In the genomic region with DNA sequence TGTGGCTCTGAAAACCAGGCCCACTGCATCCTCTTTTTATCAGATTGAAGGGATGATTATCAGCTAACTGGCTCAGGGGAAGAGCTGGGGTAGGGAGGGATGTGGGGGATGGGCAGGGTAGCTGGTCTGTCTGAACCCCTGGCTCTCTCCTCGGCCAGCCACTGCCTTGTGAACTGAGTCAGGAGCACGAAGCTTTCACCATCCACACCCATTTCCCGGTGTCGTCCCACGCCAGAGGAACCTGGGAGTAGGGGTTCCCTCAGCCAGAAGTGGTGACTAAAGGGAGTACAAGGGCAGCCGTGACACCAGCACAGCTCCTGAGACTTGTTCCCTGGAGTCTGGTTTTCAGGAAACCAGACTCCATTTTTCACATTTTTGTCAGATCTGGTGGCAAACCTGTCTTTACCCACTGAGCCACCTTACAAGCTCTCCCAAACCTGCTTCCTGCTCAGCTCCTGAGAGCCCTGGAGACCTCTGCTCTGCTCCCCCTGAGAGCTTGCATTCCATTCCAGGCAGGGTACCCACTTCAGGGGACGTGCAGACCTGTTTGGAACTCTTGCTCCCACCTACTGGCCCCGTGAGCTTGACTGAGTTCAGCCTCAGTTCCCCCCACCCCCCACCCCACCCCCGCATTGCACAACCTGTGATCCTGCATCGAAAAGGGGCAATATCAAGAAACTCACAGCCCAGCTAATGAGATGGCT, we compare ENCODE assay signal across 13 mouse cellular contexts. TPM values are rescaled to one million over a fixed set of nuclear protein-coding genes. Genes with fewer than 3 reads are reported as not detected.
DNase-seq lines count a peak whose midpoint lies in the region; ATAC-seq and TF ChIP-seq lines count a peak whose summit lies in the region.
"Had no signal": no experiment of that assay in that cellular context is flagged by ENCODE, and none has a peak within 500 bp of the region (broad histone marks: within the 10 kb centered on the region; RNA-seq: fewer than 3 reads in every experiment).

No protein-coding gene starts in this region.

- ATAC-seq in intestine, embryonic 15.5 days = no peak
- no peak for ATAC-seq in intestine, postnatal 0 days
- no peak for ATAC-seq in midbrain, embryonic 12.5 days (ENCODE audit: low FRiP score, low read depth)
- no peak for ATAC-seq in midbrain, embryonic 14.5 days (ENCODE audit: low FRiP score, low TSS enrichment)
- ATAC-seq in stomach, postnatal 0 days (ENCODE audit: low FRiP score, low TSS enrichment) = no peak
- ATAC-seq in liver, embryonic 11.5 days (replicated peaks; ENCODE audit: low FRiP score) = no peak
- ATAC-seq: midbrain, embryonic 15.5 days had no signal

- H3K4me3 ChIP-seq in intestine, embryonic 15.5 days (replicated peaks) = no peak overlapping the region
- H3K4me3 ChIP-seq in intestine, postnatal 0 days (ENCODE audit: low read depth, low read length) = no peak overlapping the region
- no peak overlapping the region for H3K4me3 ChIP-seq in midbrain, embryonic 12.5 days
- H3K4me3 ChIP-seq in midbrain, embryonic 14.5 days (replicated peaks; ENCODE audit: low read depth, low read length) = no peak overlapping the region
- no peak overlapping the region for H3K4me3 ChIP-seq in stomach, postnatal 0 days (ENCODE audit: low read depth, low read length)
- no peak overlapping the region for H3K4me3 ChIP-seq in liver, embryonic 11.5 days (ENCODE audit: low read depth, low read length)
- H3K4me3 ChIP-seq: midbrain, embryonic 15.5 days; neural tube, embryonic 15.5 days had no signal

- peak overlapping the region; percentile 32; the same call in 1 of the 2 replicates for H3K27ac ChIP-seq in intestine, embryonic 15.5 days
- H3K27ac ChIP-seq in intestine, postnatal 0 days (ENCODE audit: low read depth, low read length) = no peak overlapping the region
- H3K27ac ChIP-seq in midbrain, embryonic 12.5 days (replicated peaks) = no peak overlapping the region
- no peak overlapping the region for H3K27ac ChIP-seq in midbrain, embryonic 14.5 days (replicated peaks; ENCODE audit: low read depth, low read length)
- peak overlapping the region; percentile 46; the same call in 1 of the 2 replicates for H3K27ac ChIP-seq in stomach, postnatal 0 days (replicated peaks)
- H3K27ac ChIP-seq in liver, embryonic 11.5 days (ENCODE audit: low read depth, low read length) = no peak overlapping the region
- H3K27ac ChIP-seq: midbrain, embryonic 15.5 days; neural tube, embryonic 15.5 days had no signal

- WGBS in intestine, embryonic 15.5 days = 45% methylated on average over 10 of the region's 10 CpGs
- WGBS in intestine, postnatal 0 days = 52% methylated on average over 10 of the region's 10 CpGs
- WGBS in midbrain, embryonic 12.5 days = 31% methylated on average over 10 of the region's 10 CpGs
- 36% methylated on average over 10 of the region's 10 CpGs for WGBS in midbrain, embryonic 14.5 days
- WGBS in stomach, postnatal 0 days = 48% methylated on average over 10 of the region's 10 CpGs
- WGBS in liver, embryonic 11.5 days = 23% methylated on average over 10 of the region's 10 CpGs

- peaks cover 39% of the 10 kb centered on the region for H3K4me1 ChIP-seq in intestine, embryonic 15.5 days (replicated peaks)
- H3K4me1 ChIP-seq in intestine, postnatal 0 days (replicated peaks; ENCODE audit: control insufficient read depth, insufficient read depth, low read length) = no peaks in the 10 kb centered on the region
- peaks cover 26% of the 10 kb centered on the region for H3K4me1 ChIP-seq in midbrain, embryonic 12.5 days
- peaks cover 13% of the 10 kb centered on the region for H3K4me1 ChIP-seq in midbrain, embryonic 14.5 days (ENCODE audit: control insufficient read depth, insufficient read depth, low read length)
- peaks cover 3% of the 10 kb centered on the region for H3K4me1 ChIP-seq in stomach, postnatal 0 days (replicated peaks; ENCODE audit: control insufficient read depth, insufficient read depth)
- peaks cover 19% of the 10 kb centered on the region for H3K4me1 ChIP-seq in liver, embryonic 11.5 days (replicated peaks; ENCODE audit: control insufficient read depth, insufficient read depth, low read length)

- no peak for TF ChIP-seq CTCF in intestine, postnatal 0 days (IDR thresholded peaks at IDR 0.05; ENCODE audit: low read depth)
- no peak for TF ChIP-seq CTCF in stomach, postnatal 0 days (IDR thresholded peaks at IDR 0.05; ENCODE audit: low read depth)

- H3K4me2 ChIP-seq in intestine, embryonic 15.5 days (replicated peaks) = no peak overlapping the region
- no peak overlapping the region for H3K4me2 ChIP-seq in intestine, postnatal 0 days (replicated peaks; ENCODE audit: low read depth)
- no peak overlapping the region for H3K4me2 ChIP-seq in midbrain, embryonic 12.5 days (replicated peaks)
- H3K4me2 ChIP-seq in midbrain, embryonic 14.5 days (ENCODE audit: low read length) = no peak overlapping the region
- no peak overlapping the region for H3K4me2 ChIP-seq in stomach, postnatal 0 days (replicated peaks; ENCODE audit: low read depth)
- H3K4me2 ChIP-seq in liver, embryonic 11.5 days = no peak overlapping the region
- H3K4me2 ChIP-seq: midbrain, embryonic 15.5 days; neural tube, embryonic 15.5 days had no signal

- DNase-seq in adrenal gland, postnatal 14 days = peak; percentile 34
- no peak for DNase-seq in adrenal gland, adult 18-20 months (ENCODE audit: low spot score in 2 of 2)
- DNase-seq in midbrain, embryonic 14.5 days = no peak
- no peak for DNase-seq in stomach, postnatal 0 days (ENCODE audit: low spot score)
- DNase-seq in liver, embryonic 11.5 days (ENCODE audit: low spot score) = no peak
- DNase-seq: kidney, adult 8-10 months; right cerebral cortex, adult 18-20 months; thymus, adult 18-20 months had no signal

- no peaks in the 10 kb centered on the region for H3K36me3 ChIP-seq in intestine, embryonic 15.5 days
- H3K36me3 ChIP-seq in intestine, postnatal 0 days (ENCODE audit: control insufficient read depth, insufficient read depth) = no peaks in the 10 kb centered on the region
- H3K36me3 ChIP-seq in midbrain, embryonic 12.5 days = no peaks in the 10 kb centered on the region
- H3K36me3 ChIP-seq in midbrain, embryonic 14.5 days (ENCODE audit: control insufficient read depth, insufficient read depth, low read length) = no peaks in the 10 kb centered on the region
- H3K36me3 ChIP-seq in stomach, postnatal 0 days (ENCODE audit: control insufficient read depth, insufficient read depth, low read length) = no peaks in the 10 kb centered on the region
- H3K36me3 ChIP-seq in liver, embryonic 11.5 days (ENCODE audit: control insufficient read depth, insufficient read depth, low read length) = no peaks in the 10 kb centered on the region
- H3K36me3 ChIP-seq: midbrain, embryonic 15.5 days; neural tube, embryonic 15.5 days had no signal

- H3K27me3 ChIP-seq in intestine, embryonic 15.5 days (replicated peaks) = no peaks in the 10 kb centered on the region
- H3K27me3 ChIP-seq in intestine, postnatal 0 days (replicated peaks; ENCODE audit: control insufficient read depth, insufficient read depth, low read length) = 0 out of 2 replicates have a peak, but pooled peaks cover 3% of the 10 kb centered on the region
- H3K27me3 ChIP-seq in midbrain, embryonic 12.5 days = no peaks in the 10 kb centered on the region
- H3K27me3 ChIP-seq in midbrain, embryonic 14.5 days (ENCODE audit: control insufficient read depth, insufficient read depth, low read length) = no peaks in the 10 kb centered on the region
- H3K27me3 ChIP-seq in stomach, postnatal 0 days (ENCODE audit: control insufficient read depth, insufficient read depth, low read length) = no peaks in the 10 kb centered on the region
- 0 out of 2 replicates have a peak, but pooled peaks cover 5% of the 10 kb centered on the region for H3K27me3 ChIP-seq in liver, embryonic 11.5 days (replicated peaks; ENCODE audit: control insufficient read depth, insufficient read depth, low read length)
- H3K27me3 ChIP-seq: midbrain, embryonic 15.5 days; neural tube, embryonic 15.5 days had no signal

- no peak for TF ChIP-seq EP300 in stomach, postnatal 0 days (optimal IDR thresholded peaks at IDR 0.05)

- H3K9me3 ChIP-seq in intestine, embryonic 15.5 days = no peaks in the 10 kb centered on the region
- H3K9me3 ChIP-seq in intestine, postnatal 0 days (ENCODE audit: control insufficient read depth) = no peaks in the 10 kb centered on the region
- H3K9me3 ChIP-seq in midbrain, embryonic 12.5 days = no peaks in the 10 kb centered on the region
- no peaks in the 10 kb centered on the region for H3K9me3 ChIP-seq in midbrain, embryonic 14.5 days (ENCODE audit: control insufficient read depth, low read length)
- no peaks in the 10 kb centered on the region for H3K9me3 ChIP-seq in stomach, postnatal 0 days (ENCODE audit: control insufficient read depth, low read length)
- no peaks in the 10 kb centered on the region for H3K9me3 ChIP-seq in liver, embryonic 11.5 days (ENCODE audit: control insufficient read depth, low read length)
- H3K9me3 ChIP-seq: midbrain, embryonic 15.5 days; neural tube, embryonic 15.5 days had no signal

- no peak overlapping the region for H3K9ac ChIP-seq in intestine, embryonic 15.5 days
- H3K9ac ChIP-seq in intestine, postnatal 0 days (ENCODE audit: low read depth, low read length) = no peak overlapping the region
- 0 out of 2 replicates have a peak overlapping the region, but pooled peaks have one; percentile 4 for H3K9ac ChIP-seq in midbrain, embryonic 12.5 days (replicated peaks)
- H3K9ac ChIP-seq in midbrain, embryonic 14.5 days (replicated peaks; ENCODE audit: low read length) = no peak overlapping the region
- no peak overlapping the region for H3K9ac ChIP-seq in stomach, postnatal 0 days (ENCODE audit: low read length)
- H3K9ac ChIP-seq in liver, embryonic 11.5 days (ENCODE audit: low read depth, low read length) = no peak overlapping the region
- H3K9ac ChIP-seq: midbrain, embryonic 15.5 days; neural tube, embryonic 15.5 days had no signal

RNA-seq across cellular contexts. Expression of a gene that starts 2.8 kb away (rescaled TPM):
- total RNA-seq in adrenal gland, postnatal 14 days (2021) = 13.1 and 15.3 TPM in 2 replicates
- 10 to 100 TPM in 1 of 2 experiments, 1 to 10 TPM in 1; 6.7 to 10.7 TPM for total RNA-seq in adrenal gland, adult 18-20 months (2021)
- polyA plus RNA-seq in intestine, embryonic 15.5 days (2015; fragmentation: Nextera tagmentation; extraction: Ambion mirVana) = 15.3 and 16.2 TPM in 2 replicates
- polyA plus RNA-seq in intestine, postnatal 0 days (2015; fragmentation: Nextera tagmentation; extraction: Ambion mirVana) = 3.9 and 5.4 TPM in 2 replicates
- polyA plus RNA-seq in midbrain, embryonic 12.5 days (2016; fragmentation: Nextera tagmentation; extraction: Ambion mirVana) = 34.2 and 36.5 TPM in 2 replicates
- polyA plus RNA-seq in midbrain, embryonic 14.5 days (2014; fragmentation: Nextera tagmentation; extraction: Ambion mirVana) = 18.7 and 24.6 TPM in 2 replicates
- 11.3 and 12.7 TPM in 2 replicates for polyA plus RNA-seq in stomach, postnatal 0 days (2015; fragmentation: Nextera tagmentation; extraction: Ambion mirVana)
- 5.0 and 6.7 TPM in 2 replicates for polyA plus RNA-seq in liver, embryonic 11.5 days (2014; fragmentation: Nextera tagmentation; extraction: Ambion mirVana)

RNA-seq across cellular contexts. Expression of a gene that starts 37.3 kb away (rescaled TPM):
- total RNA-seq in adrenal gland, postnatal 14 days (2021) = 71.3 and 74.2 TPM in 2 replicates
- 10 to 100 TPM; 46.4 to 72.2 TPM for total RNA-seq in adrenal gland, adult 18-20 months (2021)
- polyA plus RNA-seq in intestine, embryonic 15.5 days (2015; fragmentation: Nextera tagmentation; extraction: Ambion mirVana) = 37.8 and 43.8 TPM in 2 replicates
- polyA plus RNA-seq in intestine, postnatal 0 days (2015; fragmentation: Nextera tagmentation; extraction: Ambion mirVana) = 14.6 and 15.6 TPM in 2 replicates
- 72.2 and 75.5 TPM in 2 replicates for polyA plus RNA-seq in midbrain, embryonic 12.5 days (2016; fragmentation: Nextera tagmentation; extraction: Ambion mirVana)
- polyA plus RNA-seq in midbrain, embryonic 14.5 days (2014; fragmentation: Nextera tagmentation; extraction: Ambion mirVana) = 21.2 and 21.5 TPM in 2 replicates
- polyA plus RNA-seq in stomach, postnatal 0 days (2015; fragmentation: Nextera tagmentation; extraction: Ambion mirVana) = 18.9 and 20.4 TPM in 2 replicates
- polyA plus RNA-seq in liver, embryonic 11.5 days (2014; fragmentation: Nextera tagmentation; extraction: Ambion mirVana) = 66.7 and 74.5 TPM in 2 replicates

Comparison
In these comparisons a context has a peak if more than half of its experiments do, and no peak if none do; other contexts are left out.
1. H3K27ac ChIP-seq: peak in intestine, embryonic 15.5 days (single experiment) and stomach, postnatal 0 days (single experiment); none in intestine, postnatal 0 days (single experiment), midbrain, embryonic 12.5 days (single experiment), midbrain, embryonic 14.5 days (single experiment) and liver, embryonic 11.5 days (single experiment).